Mouse (Mus musculus): ENCODE data around the gene Lypd3.

The Lypd3 gene

DNA sequence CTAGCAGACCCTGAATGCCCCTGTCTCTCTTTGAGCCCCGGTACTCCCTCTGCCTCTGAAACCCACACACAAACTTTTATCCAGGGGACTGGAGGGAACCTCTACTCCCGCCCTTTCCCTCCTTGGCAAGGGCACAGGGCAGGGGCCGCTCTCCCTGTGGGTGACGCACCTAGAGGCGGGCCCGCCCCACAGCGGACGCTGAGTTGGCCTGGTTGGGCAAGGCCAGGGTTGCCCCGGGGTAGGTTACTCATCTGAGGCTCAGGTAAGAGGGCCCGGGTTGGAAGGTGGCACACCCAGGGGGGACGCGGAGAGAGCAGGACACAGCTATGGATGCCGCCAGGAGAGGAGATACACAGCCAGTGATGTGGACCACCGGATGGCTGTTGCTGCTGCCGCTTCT is at the start of gene Lypd3:
TSS of gene Lypd3 (plus strand) at position 287 of the 400 bp plus-strand sequence.
- DNase-seq (ENCODE audit: low read depth, low spot score) = no peak

- no peak for DNase-seq (ENCODE audit: low read depth, low spot score)
Observed at GRCm38 (mm10) chr7:24586828-24587227, 49.5 kb upstream of the Lypd3 start.

DNA sequence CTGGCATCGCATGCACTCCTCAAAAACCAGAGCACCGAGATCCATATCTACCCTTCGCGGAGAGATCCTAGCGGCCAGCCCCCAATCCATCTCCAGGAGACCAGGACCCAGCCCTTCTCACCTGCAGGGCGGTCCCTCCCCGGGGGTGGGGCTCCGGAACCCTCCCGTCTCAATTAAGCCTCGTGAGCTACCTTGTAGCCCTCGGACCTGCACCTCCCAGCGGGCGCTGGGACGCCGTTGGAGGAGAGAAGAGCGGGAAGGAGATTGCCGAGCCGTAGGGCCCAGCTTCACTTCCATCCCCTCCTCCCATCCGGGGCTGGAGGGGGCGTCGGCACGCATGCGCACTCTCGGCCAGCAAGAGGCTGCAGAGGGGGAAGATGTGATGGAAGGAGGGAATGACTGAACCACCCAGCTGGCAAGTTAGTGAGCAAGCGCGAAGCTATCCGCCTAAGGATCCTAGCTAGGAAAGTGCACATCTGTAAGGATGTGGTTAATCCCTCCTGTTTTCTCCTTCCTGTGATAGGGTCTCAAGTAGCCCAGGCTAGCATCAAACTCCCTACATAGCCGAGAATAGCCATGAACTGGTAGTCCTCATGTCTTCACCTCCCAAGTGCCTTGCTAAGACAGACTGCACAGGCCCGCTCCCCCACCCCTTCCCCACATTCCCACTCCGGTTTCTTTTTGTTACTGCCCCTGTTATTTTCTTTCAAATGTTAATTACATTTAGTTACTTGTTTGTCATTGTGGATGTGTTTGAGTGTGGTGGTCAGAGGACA is 48.8 kb upstream of the Lypd3 start, which contains the start of the genes Ethe1 and Zfp575:
TSS of gene Ethe1 (plus strand) at position 214 of the 776 bp plus-strand sequence.
TSS of gene Zfp575 (minus strand) at position 312 of the 776 bp plus-strand sequence.
- no peak for DNase-seq (ENCODE audit: low read depth, low spot score)

GRCm38 (mm10) chr7:24588336-24588735 is 48.0 kb upstream of the Lypd3 start:
- no peak for DNase-seq (ENCODE audit: low read depth, low spot score)

DNA sequence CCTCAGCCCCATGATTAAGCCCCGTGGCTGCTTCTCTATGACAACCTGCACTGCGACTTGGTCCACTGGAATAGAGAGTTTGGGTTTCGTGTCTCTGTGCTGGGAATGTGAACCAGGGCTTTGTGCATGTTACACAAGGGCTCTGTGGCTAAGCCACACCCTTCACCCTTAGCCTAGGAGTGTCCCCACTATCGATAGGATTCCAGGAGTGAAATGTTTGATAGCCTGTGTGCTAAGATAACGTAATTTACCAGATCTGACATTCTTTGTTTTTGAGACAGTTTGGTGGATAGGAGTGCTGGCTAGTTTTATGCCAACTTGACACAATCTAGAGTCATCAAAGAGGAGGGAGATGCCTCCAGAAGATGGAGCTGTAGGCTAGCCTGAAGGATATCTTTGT is 44.6 kb upstream of the Lypd3 start:
- DNase-seq (ENCODE audit: low read depth, low spot score) = no peak

DNA sequence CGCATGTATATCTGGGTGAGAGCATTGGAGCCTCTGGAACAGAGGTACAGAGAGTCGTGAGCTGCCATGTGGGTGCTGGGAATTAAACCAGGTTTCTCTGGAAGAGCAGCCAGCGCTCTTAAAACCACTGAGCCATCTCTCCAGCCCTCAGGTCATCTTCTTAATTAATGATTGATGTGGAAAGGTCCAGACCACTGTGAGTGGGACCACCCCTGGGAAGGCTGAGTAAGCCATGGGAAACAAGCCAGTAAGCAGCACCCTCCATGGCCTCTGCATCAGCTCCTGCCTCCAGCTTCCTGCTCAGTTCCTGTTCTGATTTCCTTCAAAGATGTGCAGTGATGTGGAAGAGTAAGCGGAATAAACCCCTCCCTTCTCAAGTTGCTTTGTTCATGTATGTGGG is 44.2 kb upstream of the Lypd3 start:
- DNase-seq (ENCODE audit: low read depth, low spot score) = no peak

GRCm38 (mm10) chr7:24592781-24593180 is 43.6 kb upstream of the Lypd3 start:
- DNase-seq (ENCODE audit: low read depth, low spot score) = no peak

- DNase-seq (ENCODE audit: low read depth, low spot score) = peak; percentile 50
Observed at GRCm38 (mm10) chr7:24593621-24594308, 42.6 kb upstream of the Lypd3 start.

DNA sequence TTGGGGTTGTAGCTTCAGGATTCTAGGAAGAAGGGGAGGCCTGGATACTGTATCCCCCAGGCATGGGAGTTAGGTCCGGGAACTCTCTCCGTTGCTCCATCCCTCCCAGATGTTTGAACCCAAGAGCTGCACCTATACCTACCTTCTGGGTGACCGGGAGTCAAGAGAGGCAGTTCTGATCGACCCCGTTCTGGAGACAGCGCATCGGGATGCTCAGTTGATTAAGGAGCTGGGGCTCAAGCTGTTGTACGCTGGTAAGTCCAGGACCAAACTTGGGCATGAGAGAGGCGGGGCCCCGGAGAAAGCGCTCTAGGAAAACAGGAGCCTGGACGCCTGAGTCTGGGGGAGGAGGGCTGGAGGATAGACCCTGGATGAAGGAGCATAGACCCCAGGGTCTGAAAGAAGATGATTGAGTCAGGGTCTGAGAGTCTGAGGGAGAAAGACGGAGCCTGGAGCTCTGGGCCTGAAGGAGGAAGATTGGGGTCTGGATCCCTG is 42.0 kb upstream of the Lypd3 start:
- DNase-seq (ENCODE audit: low read depth, low spot score) = no peak

DNA sequence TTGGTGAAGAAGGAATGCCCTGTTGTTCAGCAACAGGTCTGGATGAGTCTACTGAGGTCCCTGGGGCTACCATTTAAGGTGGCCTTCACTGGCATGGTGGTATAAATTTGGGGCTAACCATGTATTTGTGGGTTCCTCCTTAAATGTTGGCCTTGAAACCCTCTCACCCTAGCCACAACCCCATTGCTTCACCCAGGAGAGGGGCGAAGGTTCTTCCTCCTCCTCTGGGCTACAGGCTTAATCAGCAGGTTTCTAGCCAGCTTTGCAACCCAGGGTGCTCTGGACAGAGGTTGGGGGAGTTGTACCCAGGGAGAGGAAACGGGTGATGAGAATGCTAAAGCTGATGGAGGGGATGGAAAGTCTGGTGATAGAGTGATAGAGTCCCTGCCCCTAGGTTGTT is 40.9 kb upstream of the Lypd3 start:
- no peak for DNase-seq (ENCODE audit: low read depth, low spot score)

GRCm38 (mm10) chr7:24598121-24598520 is 38.2 kb upstream of the Lypd3 start:
- DNase-seq (ENCODE audit: low read depth, low spot score) = no peak

- peak; percentile 65 for DNase-seq (ENCODE audit: low read depth, low spot score)
Observed at GRCm38 (mm10) chr7:24599211-24600067, 36.9 kb upstream of the Lypd3 start.

- peak; percentile 85 for DNase-seq (ENCODE audit: low read depth, low spot score)
Observed at GRCm38 (mm10) chr7:24600941-24601597, 35.3 kb upstream of the Lypd3 start.

GRCm38 (mm10) chr7:24605561-24605960 is 30.8 kb upstream of the Lypd3 start:
- DNase-seq (ENCODE audit: low read depth, low spot score) = no peak

DNA sequence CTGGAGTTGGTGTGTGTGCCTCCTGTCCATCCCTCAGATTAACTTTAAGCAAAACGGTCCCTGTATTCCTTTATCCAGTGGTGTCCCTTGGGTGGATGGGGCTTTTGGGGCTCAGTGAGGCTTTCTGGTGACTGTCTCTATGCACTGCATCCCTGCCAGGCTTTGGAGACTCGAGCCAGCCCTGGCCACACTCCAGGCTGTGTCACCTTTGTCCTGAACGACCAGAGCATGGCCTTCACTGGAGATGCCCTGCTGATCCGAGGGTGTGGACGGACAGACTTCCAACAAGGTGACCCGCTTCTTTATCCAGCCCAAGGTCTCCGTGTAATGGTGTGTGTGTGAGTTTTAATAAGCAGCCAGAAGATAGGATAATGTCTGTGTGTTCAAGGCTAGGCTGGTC is 30.3 kb upstream of the Lypd3 start:
- no peak for DNase-seq (ENCODE audit: low read depth, low spot score)

DNA sequence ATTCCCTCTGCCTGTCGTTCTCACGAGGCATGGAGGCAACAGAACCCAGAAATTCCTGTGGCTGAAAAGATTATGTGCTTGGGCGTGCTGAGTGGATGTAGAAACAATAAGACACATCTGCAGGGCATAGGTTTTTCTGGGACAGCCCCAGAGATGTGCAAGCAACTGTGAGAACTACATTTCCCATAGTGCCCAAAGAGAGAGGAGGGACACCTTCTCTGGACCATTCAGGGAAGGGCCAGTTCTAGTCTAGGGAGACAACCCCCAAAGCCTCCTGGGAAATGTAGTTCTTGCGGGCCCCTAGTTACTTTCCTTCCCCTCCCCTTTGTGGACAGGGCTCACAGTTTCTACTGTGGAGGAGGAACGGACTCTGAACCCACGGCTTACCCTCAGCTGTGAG is 28.3 kb upstream of the Lypd3 start:
- DNase-seq (ENCODE audit: low read depth, low spot score) = peak; percentile 45

- no peak for DNase-seq (ENCODE audit: low read depth, low spot score)
Observed at GRCm38 (mm10) chr7:24608561-24608960, 27.8 kb upstream of the Lypd3 start.

DNA sequence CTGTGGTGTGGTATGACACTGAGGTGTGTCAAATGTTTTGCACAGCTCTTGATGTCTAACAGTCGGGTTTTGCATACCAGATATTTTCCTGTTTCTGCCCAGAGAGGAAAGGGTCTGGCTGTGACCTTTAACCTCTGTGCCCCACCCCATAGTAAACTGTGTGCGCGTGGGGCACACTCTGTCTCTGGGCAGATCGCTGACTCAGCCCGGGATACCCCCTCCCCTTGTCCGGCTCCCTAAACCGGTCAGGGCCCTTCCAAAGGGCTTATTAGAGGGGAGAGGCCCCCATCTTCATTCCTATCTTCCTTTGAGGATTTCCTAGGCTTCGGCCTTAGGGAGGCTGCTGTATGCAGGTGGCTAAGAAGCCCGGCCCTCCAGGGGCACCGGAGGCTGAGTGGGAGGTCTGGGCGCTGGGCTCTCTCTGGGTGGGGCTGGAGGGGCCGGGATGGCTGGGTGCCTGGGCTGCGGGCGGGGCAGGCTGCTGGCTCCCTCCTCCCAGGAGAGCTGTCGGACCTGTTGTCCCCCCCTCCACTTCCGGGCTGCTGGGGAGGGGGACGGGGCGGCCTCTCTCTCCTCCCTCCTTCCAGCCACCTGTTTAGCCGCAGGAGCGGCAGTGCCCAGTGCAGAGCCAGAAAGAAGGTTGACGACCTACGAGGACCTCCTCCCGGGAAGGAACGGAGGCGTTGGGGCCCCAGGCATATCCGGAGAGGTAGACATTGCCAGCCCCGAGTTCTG is 26.0 kb upstream of the Lypd3 start, which contains the start of gene Phldb3:
TSS of gene Phldb3 (plus strand) at position 620 of the 735 bp plus-strand sequence.
- no peak for DNase-seq (ENCODE audit: low read depth, low spot score)

DNA sequence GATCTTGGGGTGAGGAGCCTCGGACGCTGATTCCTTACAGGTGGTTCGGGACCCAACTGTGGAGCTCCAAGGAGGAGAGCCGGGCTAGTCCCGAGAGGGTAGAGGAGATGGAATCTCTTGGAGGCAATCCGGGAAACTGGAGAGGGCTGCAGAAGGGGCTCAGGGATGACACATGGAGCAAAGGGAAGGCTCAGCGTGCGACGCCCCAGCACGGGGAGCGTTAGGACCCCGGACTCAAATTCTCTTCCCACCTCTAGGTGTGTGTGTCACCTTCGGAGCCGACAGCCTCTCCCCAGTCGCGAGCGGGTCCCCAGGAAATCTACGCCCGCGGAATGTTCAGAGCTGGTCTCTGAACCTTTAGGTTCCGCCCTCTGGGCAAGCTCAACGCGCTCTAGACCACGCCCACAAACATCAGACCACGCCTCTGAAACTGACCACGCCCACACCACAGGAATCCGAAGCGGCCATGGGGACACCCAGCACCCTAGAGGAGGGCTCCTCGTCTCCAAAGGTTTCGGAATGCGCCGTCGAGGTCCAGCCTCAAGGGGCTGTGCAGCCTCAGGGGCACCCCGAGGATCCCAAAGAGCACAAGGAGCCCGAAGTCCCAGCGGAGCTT is 25.4 kb upstream of the Lypd3 start:
- DNase-seq (ENCODE audit: low read depth, low spot score) = peak; percentile 58

DNA sequence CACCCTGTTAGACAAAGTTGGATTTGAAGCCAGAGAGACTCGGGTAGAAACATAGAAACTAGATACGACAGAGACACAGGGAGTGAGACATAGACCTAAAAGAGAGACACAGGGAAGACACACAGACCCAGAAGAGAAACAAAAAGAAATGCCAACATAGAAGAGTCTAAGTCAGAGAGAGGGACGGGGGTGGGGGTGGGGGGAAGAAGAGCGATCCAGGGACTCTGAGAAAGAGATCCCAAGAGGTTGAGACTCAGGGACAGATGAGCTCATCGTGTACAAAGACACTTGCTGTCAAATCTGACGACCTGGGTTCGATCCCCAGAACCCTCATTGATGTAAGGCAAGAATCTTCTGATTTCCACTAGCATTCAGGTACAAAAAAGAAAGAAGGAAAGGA is 24.6 kb upstream of the Lypd3 start:
- DNase-seq (ENCODE audit: low read depth, low spot score) = no peak
